Mouse (Mus musculus) brain, embryonic 14.5 days (tissue): ENCODE results near the gene Hrct1.

Experiments
- CTCF ChIP-seq: fragments of 200-500 bp; IDR thresholded peaks from 2 replicates; pipeline ENCODE4 v1.5.1; 2012; ENCODE audit warnings: inconsistent platforms, mild to moderate bottlenecking, moderate library complexity, borderline replicate concordance; ENCODE audit not compliant: insufficient read depth, insufficient read length; ENCODE audit errors: extremely low read depth
- POLR2A ChIP-seq: fragments of 200-500 bp; IDR thresholded peaks from 2 replicates; pipeline ENCODE4 v1.6.1; 2012; ENCODE audit warnings: mild to moderate bottlenecking, inconsistent platforms, borderline replicate concordance; ENCODE audit not compliant: poor library complexity, insufficient read depth, insufficient read length, severe bottlenecking; ENCODE audit errors: extremely low read depth

- TF ChIP-seq CTCF (no peak), POLR2A (no peak)
These were observed 3.0 kb downstream of the Hrct1 start, which contains the start of gene Spaar for GRCm38 (mm10) chr4:43729794-43730550.
